Mouse (Mus musculus): ENCODE measurements at regions not wholly inside any gene's neighbourhood (a gene's known extent, or its start where the extent isn't known, plus 50 kb on each side); places are given as distances from the start of the nearest gene placed in this dataset.
"Not testable (repeated sequence)": the region's sequence is repeated elsewhere in the genome, so short reads cannot be mapped to it uniquely, and the experiment has no call there.

DNA sequence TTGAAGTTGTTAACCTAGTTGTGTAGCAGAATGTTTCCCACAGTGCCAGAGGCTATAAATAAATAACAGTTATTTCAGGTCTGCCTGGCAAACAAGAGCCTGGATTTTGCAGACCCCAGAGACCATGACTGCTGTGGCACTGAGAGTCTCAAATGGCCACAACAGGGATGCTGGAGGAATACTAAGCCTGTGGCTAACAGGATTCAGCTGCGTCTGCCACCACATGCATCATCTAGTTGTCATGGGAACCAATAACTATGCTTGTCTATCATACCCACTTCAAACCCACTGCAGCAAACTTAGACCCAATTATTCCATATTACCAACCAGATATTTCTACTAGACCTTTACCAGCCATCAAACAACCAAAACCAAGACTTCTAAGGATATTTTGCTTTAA is 385.4 kb downstream of the Mat2b start:
- DNase-seq (ENCODE audit: low spot score): peak; percentile 7

DNA sequence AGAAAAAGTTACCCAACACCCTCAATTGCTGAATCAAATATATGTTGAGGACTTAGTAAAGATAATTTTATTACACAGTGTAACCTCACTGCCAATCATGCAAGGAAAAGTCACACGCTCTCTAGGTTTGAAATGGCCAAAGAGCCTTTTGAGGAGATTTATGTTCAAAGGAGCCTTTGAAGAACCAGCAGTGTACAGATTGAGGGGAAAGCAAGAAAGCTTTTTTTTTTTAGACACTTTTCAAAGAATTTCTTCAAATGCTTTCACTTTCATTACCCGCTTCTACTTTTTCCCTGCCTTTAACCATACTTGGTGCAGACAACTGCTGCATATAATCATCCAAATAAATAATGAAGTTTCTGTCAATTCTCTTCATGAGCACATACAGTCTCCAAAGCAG is 392.4 kb downstream of the Mat2b start:
- no peak for DNase-seq (ENCODE audit: low spot score)

DNA sequence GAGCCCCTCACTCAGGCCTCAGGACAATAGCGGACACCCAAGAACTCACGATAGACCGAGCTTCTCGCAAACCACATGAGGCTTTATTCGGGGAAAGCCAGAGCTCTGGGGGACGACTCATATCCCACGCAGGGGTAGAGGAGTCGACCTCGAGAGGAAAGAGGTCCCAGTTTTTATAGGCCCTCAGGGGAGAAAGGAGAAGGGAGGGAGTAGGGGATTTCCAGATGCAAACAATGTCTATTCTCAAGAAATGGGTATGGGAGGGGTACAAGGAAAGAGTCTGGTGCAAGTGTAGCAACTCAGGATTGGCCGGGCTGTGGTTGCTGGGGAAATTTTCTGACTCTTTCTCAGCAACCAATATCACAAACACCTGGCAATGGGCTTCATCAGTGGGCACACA is 395.0 kb downstream of the Mat2b start:
- not testable (repeated sequence) for DNase-seq (ENCODE audit: low spot score)

DNA sequence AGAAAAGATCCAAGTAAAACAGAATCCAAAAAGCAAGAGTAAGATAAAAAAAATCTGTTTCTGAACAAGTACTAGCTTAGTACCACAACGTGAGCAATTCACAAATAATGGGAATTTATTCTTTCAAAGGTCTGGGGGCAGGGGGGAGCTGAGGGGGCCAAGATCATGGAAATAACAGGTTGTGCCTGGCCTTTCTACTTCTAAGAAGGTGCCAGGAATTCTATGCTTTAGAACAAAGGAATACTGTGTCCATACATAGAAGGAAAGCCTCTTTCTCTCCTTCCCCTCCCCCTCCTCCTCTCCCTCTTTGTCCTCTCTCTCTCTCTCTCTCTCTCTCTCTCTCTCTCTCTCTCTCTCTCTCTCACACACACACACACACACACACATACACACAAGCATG is 408.1 kb downstream of the Mat2b start:
- DNase-seq (ENCODE audit: low spot score): peak; percentile 8

GRCm38 (mm10) chr11:40286391-40286790 is 408.6 kb downstream of the Mat2b start:
- DNase-seq (ENCODE audit: low spot score): peak; percentile 16

- no peak for DNase-seq (ENCODE audit: low spot score)
Observed at GRCm38 (mm10) chr11:40276737-40277136, 418.3 kb downstream of the Mat2b start.

DNA sequence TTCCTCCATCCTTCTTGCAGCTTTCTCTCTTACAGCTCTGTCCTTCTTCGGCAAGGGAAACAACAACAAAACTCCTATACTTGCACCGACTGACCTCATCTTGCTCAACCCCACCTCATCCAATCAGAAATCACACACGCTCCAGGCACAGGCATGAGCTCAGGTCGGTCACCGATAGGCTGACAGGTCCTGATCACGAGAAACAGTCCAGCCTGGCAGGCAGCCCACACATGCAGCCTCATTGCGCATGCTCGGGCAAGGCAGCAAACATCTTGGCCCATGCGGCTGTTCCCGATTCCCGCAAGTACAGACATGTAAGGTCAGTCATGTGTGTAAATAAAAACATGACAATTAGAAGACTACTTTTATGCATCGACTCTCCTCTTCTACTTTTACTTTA is 441.9 kb downstream of the Mat2b start:
- DNase-seq (ENCODE audit: low spot score): no peak

GRCm38 (mm10) chr11:40252399-40252798 is 442.6 kb downstream of the Mat2b start:
- no peak for DNase-seq (ENCODE audit: low spot score)

GRCm38 (mm10) chr11:40251131-40251530 is 443.9 kb downstream of the Mat2b start:
- DNase-seq (ENCODE audit: low spot score): no peak

DNA sequence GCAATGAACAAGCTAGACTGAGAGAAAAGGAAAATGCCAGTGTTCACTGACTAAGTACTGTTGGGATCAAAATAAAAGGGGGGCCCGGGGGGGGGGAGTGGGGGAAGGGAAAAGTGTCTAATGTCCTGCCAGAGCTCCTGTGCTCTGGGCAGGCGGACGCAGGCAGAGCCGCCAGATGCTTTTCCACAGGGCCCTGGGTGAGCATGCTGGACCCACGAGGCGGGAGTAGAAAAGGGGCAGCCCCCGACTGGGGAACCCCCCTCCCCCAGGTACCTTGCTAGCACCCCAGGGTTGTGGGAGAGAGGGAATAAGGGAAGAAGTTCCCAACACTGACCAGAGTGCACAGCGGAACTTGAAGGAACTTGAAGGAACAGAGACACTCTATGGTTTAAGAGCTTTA is 478.6 kb downstream of the Mat2b start:
- no peak for DNase-seq (ENCODE audit: low spot score)

Data from embryo, embryonic 10 days (tissue).